Mouse (Mus musculus) CH12.LX (cell line): ENCODE results near the gene Phlda1. TPM values are rescaled to one million over a fixed set of nuclear protein-coding genes. Genes with fewer than 3 reads are reported as not detected.

Experiments used
- DNase-seq: peaks from one replicate; pipeline ENCODE4 v3.0.0-alpha.2; 2013; ENCODE audit errors: extremely low read depth
- H3K27ac ChIP-seq: 2 replicates; pipeline ENCODE4 v1.5.1; 2012; ENCODE audit warnings: low read depth, mild to moderate bottlenecking, control low read depth, moderate library complexity; ENCODE audit not compliant: insufficient read depth
- H3K27me3 ChIP-seq: replicated peaks from 2 replicates; pipeline ENCODE3; 2012; ENCODE audit warnings: inconsistent platforms
- H3K36me3 ChIP-seq, 2 experiments: replicated peaks in 1 of 2; 2 replicates each; pipeline versions ENCODE3 to v1.6.1; 2012; ENCODE audit warnings: inconsistent platforms in 1 of 2, low read length in 1 of 2, mild to moderate bottlenecking in 1 of 2, mixed read lengths in 1 of 2, moderate library complexity in 1 of 2; ENCODE audit not compliant: control insufficient read depth in 1 of 2, insufficient read depth in 1 of 2
- H3K4me1 ChIP-seq, 2 experiments: 2 replicates each; pipeline ENCODE4 v1.6.1; 2012; ENCODE audit warnings: inconsistent platforms in 1 of 2, moderate library complexity in 1 of 2; ENCODE audit not compliant: insufficient read depth in 2 of 2, control insufficient read depth in 1 of 2
- H3K4me2 ChIP-seq: 2 replicates; pipeline ENCODE4 v1.6.1; 2012; ENCODE audit warnings: low read depth, mild to moderate bottlenecking, control low read depth; ENCODE audit not compliant: poor library complexity, insufficient read depth, severe bottlenecking
- H3K4me3 ChIP-seq, 3 experiments: fragments of 150-350 bp in 1 of 3; sonication (generic) in 1 of 3; replicated peaks in 1 of 3; 2 replicates each; pipeline versions ENCODE3 to v1.5.1; 2011 to 2012; ENCODE audit warnings: low read depth in 2 of 3, low read length in 2 of 3, mild to moderate bottlenecking in 2 of 3, moderate library complexity in 2 of 3, control low read depth in 1 of 3, improper control_type of control experiment in 1 of 3, inconsistent platforms in 1 of 3, mixed read lengths in 1 of 3; ENCODE audit not compliant: poor library complexity in 1 of 3
- H3K79me2 ChIP-seq: replicated peaks from 2 replicates; pipeline ENCODE4 v1.6.1; 2012; ENCODE audit warnings: mild to moderate bottlenecking, moderate library complexity; ENCODE audit not compliant: control insufficient read depth, poor library complexity, insufficient read depth, severe bottlenecking; ENCODE audit errors: extremely low read depth
- H3K9ac ChIP-seq: 2 replicates; pipeline ENCODE4 v1.6.1; 2012; ENCODE audit warnings: low read depth, mild to moderate bottlenecking, control low read depth, moderate library complexity; ENCODE audit not compliant: insufficient read depth
- H3K9me3 ChIP-seq: replicated peaks from 2 replicates; pipeline ENCODE3; 2012; ENCODE audit warnings: low read length, inconsistent platforms, mixed read lengths
- CHD1 ChIP-seq: IDR thresholded peaks from 2 replicates; pipeline ENCODE4 v1.6.1; 2012; ENCODE audit warnings: low read depth, low read length, improper control_type of control experiment, inconsistent platforms
- CHD2 ChIP-seq: IDR thresholded peaks from 2 replicates; pipeline ENCODE4 v1.6.1; 2011; ENCODE audit warnings: low read length, improper control_type of control experiment
- CTCF ChIP-seq, 2 experiments: IDR thresholded peaks in 1 of 2; conservative IDR thresholded peaks in 1 of 2; 2 replicates each; pipeline ENCODE4 v1.5.1; 2011 to 2012; ENCODE audit warnings: low read depth in 2 of 2, low read length in 2 of 2, improper control_type of control experiment in 1 of 2, inconsistent platforms in 1 of 2, mild to moderate bottlenecking in 1 of 2, moderate library complexity in 1 of 2
- E2F4 ChIP-seq: IDR thresholded peaks from 2 replicates; pipeline ENCODE4 v1.6.1; 2011; ENCODE audit warnings: low read depth, low read length, improper control_type of control experiment; ENCODE audit not compliant: insufficient replicate concordance
- ELF1 ChIP-seq: IDR thresholded peaks from 2 replicates; pipeline ENCODE4 v1.6.1; 2014; ENCODE audit warnings: low read depth, mild to moderate bottlenecking, inconsistent platforms, low read length, improper control_type of control experiment
- EP300 ChIP-seq: IDR thresholded peaks from 2 replicates; pipeline ENCODE4 v1.6.1; 2011; ENCODE audit warnings: low read length, improper control_type of control experiment
- GABPA ChIP-seq: IDR thresholded peaks from 2 replicates; pipeline ENCODE4 v1.6.1; 2012; ENCODE audit warnings: low read depth, low read length, improper control_type of control experiment, inconsistent platforms; ENCODE audit not compliant: insufficient replicate concordance
- JUN ChIP-seq: IDR thresholded peaks from 2 replicates; pipeline ENCODE4 v1.6.1; 2011; ENCODE audit warnings: low read depth, mild to moderate bottlenecking, low read length, improper control_type of control experiment, moderate library complexity; ENCODE audit not compliant: insufficient read depth
- KAT2A ChIP-seq: IDR thresholded peaks from 2 replicates; pipeline ENCODE4 v1.6.1; 2012; ENCODE audit warnings: low read length, improper control_type of control experiment, inconsistent platforms; ENCODE audit not compliant: insufficient replicate concordance
- MAFK ChIP-seq: IDR thresholded peaks from 2 replicates; pipeline ENCODE4 v1.6.1; 2011; ENCODE audit warnings: low read length, improper control_type of control experiment; ENCODE audit not compliant: insufficient replicate concordance
- MAX ChIP-seq: IDR thresholded peaks from 2 replicates; pipeline ENCODE4 v1.6.1; 2011; ENCODE audit warnings: low read length, improper control_type of control experiment
- MAZ ChIP-seq: IDR thresholded peaks from 2 replicates; pipeline ENCODE4 v1.6.1; 2012; ENCODE audit warnings: low read depth, mild to moderate bottlenecking, inconsistent platforms, low read length, improper control_type of control experiment, moderate library complexity
- MXI1 ChIP-seq: IDR thresholded peaks from 2 replicates; pipeline ENCODE4 v1.6.1; 2011; ENCODE audit warnings: mild to moderate bottlenecking, low read depth, low read length, improper control_type of control experiment
- NRF1 ChIP-seq: IDR thresholded peaks from 2 replicates; pipeline ENCODE4 v1.6.1; 2014; ENCODE audit warnings: low read depth, mild to moderate bottlenecking, inconsistent platforms, low read length, improper control_type of control experiment, moderate library complexity
- POLR2A ChIP-seq: IDR thresholded peaks from 2 replicates; pipeline ENCODE4 v1.6.1; 2011; ENCODE audit warnings: low read depth, mild to moderate bottlenecking, improper control_type of control experiment, low read length
- POLR2AphosphoS2 ChIP-seq: IDR thresholded peaks from 2 replicates; pipeline ENCODE4 v1.6.1; 2011; ENCODE audit warnings: low read depth, low read length, improper control_type of control experiment
- RAD21 ChIP-seq: IDR thresholded peaks from 2 replicates; pipeline ENCODE4 v1.6.1; 2011; ENCODE audit warnings: low read depth, mild to moderate bottlenecking, low read length, improper control_type of control experiment, moderate library complexity
- SIN3A ChIP-seq: IDR thresholded peaks from 2 replicates; pipeline ENCODE4 v1.6.1; 2012; ENCODE audit warnings: low read length, improper control_type of control experiment, inconsistent platforms
- SMC3 ChIP-seq: IDR thresholded peaks from 2 replicates; pipeline ENCODE4 v1.6.1; 2011; ENCODE audit warnings: low read depth, low read length, improper control_type of control experiment
- TCF12 ChIP-seq: IDR thresholded peaks from 2 replicates; pipeline ENCODE4 v1.6.1; 2014; ENCODE audit warnings: low read depth, mild to moderate bottlenecking, inconsistent platforms, low read length, improper control_type of control experiment
- USF2 ChIP-seq: conservative IDR thresholded peaks from 2 replicates; pipeline ENCODE4 v1.6.1; 2011; ENCODE audit warnings: low read depth, low read length, improper control_type of control experiment
- ZKSCAN1 ChIP-seq: IDR thresholded peaks from 2 replicates; pipeline ENCODE4 v1.6.1; 2012; ENCODE audit warnings: low read depth, inconsistent platforms, low read length, improper control_type of control experiment, borderline replicate concordance
- ZMIZ1 ChIP-seq: IDR thresholded peaks from 2 replicates; pipeline ENCODE4 v1.6.1; 2012; ENCODE audit warnings: low read depth, mild to moderate bottlenecking, inconsistent platforms, low read length, improper control_type of control experiment
- ZNF384 ChIP-seq: IDR thresholded peaks from 2 replicates; pipeline ENCODE4 v1.6.1; 2012; ENCODE audit warnings: low read depth, low read length, improper control_type of control experiment, inconsistent platforms
- dilution Hi-C: fragments of 300-500 bp; cut with MboI; formaldehyde crosslinking; loops from 2 replicates; pipeline ENCODE4 v1.14.3; 2020; ENCODE audit warnings: low sequenced_read_pairs; ENCODE audit not compliant: extremely low pct_unique_long_range_greater_than_20kb, extremely low pct_ligation_motif_present
- in situ Hi-C: fragments of 300-500 bp; cut with MboI; formaldehyde crosslinking; loops from 3 replicates; pipeline ENCODE4 v1.14.3; 2019; ENCODE audit warnings: low sequenced_read_pairs, low pct_ligation_motif_present, low pct_unique_long_range_greater_than_20kb, mixed read lengths
- polyA plus RNA-seq: library from polyadenylated mRNA; unstranded; fragments of >175 nt; gene quantifications from 2 replicates; pipeline ENCODE4 v1.2.1, GENCODE M21; 2012; ENCODE audit warnings: low read depth; ENCODE audit not compliant: insufficient read length
- total RNA-seq, 2 experiments: library from RNA; depleted of rRNA; stranded (reverse); fragments of 300-350 nt in 1 of 2; fragments of >200 nt in 1 of 2; gene quantifications; 2 replicates each; pipeline ENCODE4 v1.2.3; 2012 to 2014

Gene Phlda1
- total and polyA plus RNA-seq, 3 experiments: 1.9 to 11.6 (median 2.1) TPM

- in situ Hi-C loops (no loop called here), dilution Hi-C loops (no loop called here)
Measured at GRCm38 (mm10) chr10:111539724-111540324, 33.7 kb downstream of the Phlda1 start.

GRCm38 (mm10) chr10:111540678-111541077, 34.6 kb downstream of the Phlda1 start:
- dilution Hi-C loops (no loop called here), in situ Hi-C loops (no loop called here)
- H3K4me2 ChIP-seq: no peak overlapping the region
- H3K9ac ChIP-seq: no peak overlapping the region
- TF ChIP-seq POLR2AphosphoS2: no peak
- no peak for TF ChIP-seq MXI1
- no peak for TF ChIP-seq CHD1
- TF ChIP-seq NRF1: no peak
- TF ChIP-seq GABPA: no peak
- no peak for TF ChIP-seq MAZ
- no peak for TF ChIP-seq RAD21
- TF ChIP-seq ZMIZ1: no peak
- no peak for TF ChIP-seq ZNF384
- no peak for TF ChIP-seq MAFK
- TF ChIP-seq KAT2A: no peak
- no peak for TF ChIP-seq MAX
- TF ChIP-seq POLR2A: no peak
- TF ChIP-seq CHD2: no peak
- TF ChIP-seq E2F4: no peak
- TF ChIP-seq EP300: no peak
- TF ChIP-seq SMC3: no peak
- TF ChIP-seq USF2: no peak
- no peaks in the 10 kb centered on the region for H3K36me3 ChIP-seq
- H3K27me3 ChIP-seq: no peaks in the 10 kb centered on the region
- no peak overlapping the region for H3K4me3 ChIP-seq
- H3K4me1 ChIP-seq: peaks cover 15 to 20% of the 10 kb centered on the region in 2 experiments
- no peaks in the 10 kb centered on the region for H3K79me2 ChIP-seq
- DNase-seq: no peak
- no peak overlapping the region for H3K27ac ChIP-seq
- no peaks in the 10 kb centered on the region for H3K9me3 ChIP-seq

More at GRCm38 (mm10) chr10:111539724-111540324, 33.7 kb downstream of the Phlda1 start:
- Histone ChIP-seq H3K4me1 (peaks cover 15 to 20% of the 10 kb centered on the region in 2 experiments), H3K36me3 (no peaks in the 10 kb centered on the region), H3K4me2 (no peak overlapping the region), H3K27ac (no peak overlapping the region), H3K4me3 (no peak overlapping the region), H3K27me3 (no peaks in the 10 kb centered on the region), H3K79me2 (no peaks in the 10 kb centered on the region), H3K9ac (no peak overlapping the region), H3K9me3 (no peaks in the 10 kb centered on the region)
- DNase-seq: no peak
- TF ChIP-seq ZMIZ1 (no peak), RAD21 (no peak), ZKSCAN1 (no peak), JUN (no peak), ZNF384 (no peak), E2F4 (no peak), CTCF (conservative IDR thresholded peaks at IDR 0.05 in 1 of 2, IDR thresholded peaks at IDR 0.05 in 1 of 2; ENCODE audit: low read depth in 2 of 2, low read length in 2 of 2) (no peak), TCF12 (no peak), SIN3A (no peak), ELF1 (no peak), KAT2A (no peak), CHD2 (no peak)
